Comparison of ENCODE assay signal across 23 mouse cellular contexts in genomic region chr6:91563031-91563430, GRCm38 (mm10). TPM values are rescaled to one million over a fixed set of nuclear protein-coding genes. Genes with fewer than 3 reads are reported as not detected.
DNase-seq lines count a peak whose midpoint lies in the region; ATAC-seq lines count a peak whose summit lies in the region.
"Had no signal": no experiment of that assay in that cellular context is flagged by ENCODE, and none has a peak within 500 bp of the region (broad histone marks: within the 10 kb centered on the region; RNA-seq: fewer than 3 reads in every experiment).

No protein-coding gene starts in this region.

- no peak overlapping the region for H3K27ac ChIP-seq in kidney, embryonic 15.5 days
- H3K27ac ChIP-seq: embryonic facial prominence, embryonic 15.5 days; forebrain, embryonic 10.5 days; heart, embryonic 10.5 days; hindbrain, embryonic 13.5 days; intestine, embryonic 15.5 days; liver, embryonic 15.5 days had no signal

- H3K36me3 ChIP-seq in kidney, embryonic 15.5 days: no peaks in the 10 kb centered on the region
- H3K36me3 ChIP-seq: embryonic facial prominence, embryonic 15.5 days; forebrain, embryonic 10.5 days; heart, embryonic 10.5 days; hindbrain, embryonic 13.5 days; intestine, embryonic 15.5 days; liver, embryonic 15.5 days had no signal

- H3K27me3 ChIP-seq in kidney, embryonic 15.5 days: no peaks in the 10 kb centered on the region
- H3K27me3 ChIP-seq: embryonic facial prominence, embryonic 15.5 days; hindbrain, embryonic 13.5 days; intestine, embryonic 15.5 days; liver, embryonic 15.5 days had no signal

- no peak overlapping the region for H3K4me3 ChIP-seq in kidney, embryonic 15.5 days (replicated peaks)
- H3K4me3 ChIP-seq: embryonic facial prominence, embryonic 15.5 days; forebrain, embryonic 10.5 days; heart, embryonic 10.5 days; hindbrain, embryonic 13.5 days; intestine, embryonic 15.5 days; liver, embryonic 15.5 days; megakaryocyte, embryonic 14.5 days had no signal

- H3K9ac ChIP-seq in kidney, embryonic 15.5 days: no peak overlapping the region
- H3K9ac ChIP-seq: embryonic facial prominence, embryonic 15.5 days; hindbrain, embryonic 13.5 days; intestine, embryonic 15.5 days; liver, embryonic 15.5 days had no signal

- WGBS in kidney, embryonic 15.5 days: 72% methylated on average over 3 of the region's 3 CpGs

- no peak overlapping the region for H3K4me2 ChIP-seq in kidney, embryonic 15.5 days
- H3K4me2 ChIP-seq: embryonic facial prominence, embryonic 15.5 days; hindbrain, embryonic 13.5 days; intestine, embryonic 15.5 days; liver, embryonic 15.5 days had no signal

- ATAC-seq in kidney, embryonic 15.5 days (replicated peaks; ENCODE audit: low FRiP score): no peak
- ATAC-seq: intestine, embryonic 15.5 days; midbrain, embryonic 16.5 days had no signal

- peak; percentile 60 for DNase-seq in adrenal gland, adult 2 months
- DNase-seq in adrenal gland, postnatal 4 days (ENCODE audit: low spot score in 2 of 2): no peak
- peak; percentile 76 for DNase-seq in kidney, adult 11 months
- DNase-seq in ovary, adult 18-20 months (ENCODE audit: low spot score): peak; percentile 23
- no peak for DNase-seq in ovary, postnatal 14 days (ENCODE audit: low spot score)
- DNase-seq in right cerebral cortex, postnatal 14 days: no peak
- DNase-seq in urinary bladder, postnatal 25 days (ENCODE audit: low spot score): no peak
- DNase-seq: cerebellum, adult 8-10 months; embryo, embryonic 11 days; gastrocnemius, postnatal 25 days; heart, postnatal 14 days; lung, postnatal 10 days; right cerebral cortex, adult 18-20 months; thymus, postnatal 25 days had no signal

- H3K9me3 ChIP-seq in kidney, embryonic 15.5 days (replicated peaks): no peaks in the 10 kb centered on the region
- H3K9me3 ChIP-seq: embryonic facial prominence, embryonic 15.5 days; forebrain, embryonic 10.5 days; heart, embryonic 10.5 days; hindbrain, embryonic 13.5 days; intestine, embryonic 15.5 days; liver, embryonic 15.5 days; megakaryocyte, embryonic 14.5 days had no signal

- 0 out of 2 replicates have a peak, but pooled peaks cover 3% of the 10 kb centered on the region for H3K4me1 ChIP-seq in kidney, embryonic 15.5 days
- H3K4me1 ChIP-seq: embryonic facial prominence, embryonic 15.5 days; forebrain, embryonic 10.5 days; heart, embryonic 10.5 days; megakaryocyte, embryonic 14.5 days had no signal

RNA-seq across cellular contexts. Expression of gene Lsm3, which starts 47.3 kb away (rescaled TPM):
- total RNA-seq in adrenal gland, adult 2 months (2021): 10 to 100 TPM; 38.3 to 40.4 TPM
- polyA plus RNA-seq in adrenal gland, adult 2 months (2012; rRNA removed): 5.2 and 7.3 TPM in 2 replicates
- total RNA-seq in adrenal gland, postnatal 4 days (2021): 10 to 100 TPM; 58.6 to 62.8 TPM
- polyA plus RNA-seq in kidney, embryonic 15.5 days (2015; fragmentation: Nextera tagmentation; extraction: Ambion mirVana): 280 and 313 TPM in 2 replicates

RNA-seq across cellular contexts. Expression of gene Xpc, which starts 47.3 kb away (rescaled TPM):
- total RNA-seq in adrenal gland, adult 2 months (2021): 10 to 100 TPM; 13.3 to 19.3 TPM
- polyA plus RNA-seq in adrenal gland, adult 2 months (2012; rRNA removed): 4.1 and 4.5 TPM in 2 replicates
- 10 to 100 TPM; 21.8 to 23.0 TPM for total RNA-seq in adrenal gland, postnatal 4 days (2021)
- 25.1 and 25.5 TPM in 2 replicates for polyA plus RNA-seq in kidney, embryonic 15.5 days (2015; fragmentation: Nextera tagmentation; extraction: Ambion mirVana)

Comparison
In these comparisons a context has a peak if more than half of its experiments do, and no peak if none do; other contexts are left out.
1. DNase-seq: peak in adrenal gland, adult 2 months (single experiment), kidney, adult 11 months (single experiment) and ovary, adult 18-20 months (single experiment); none in adrenal gland, postnatal 4 days (0 of 2), ovary, postnatal 14 days (single experiment), right cerebral cortex, postnatal 14 days (single experiment) and urinary bladder, postnatal 25 days (single experiment).